Mouse (Mus musculus): ENCODE measurements around the gene Rln3.

DNA sequence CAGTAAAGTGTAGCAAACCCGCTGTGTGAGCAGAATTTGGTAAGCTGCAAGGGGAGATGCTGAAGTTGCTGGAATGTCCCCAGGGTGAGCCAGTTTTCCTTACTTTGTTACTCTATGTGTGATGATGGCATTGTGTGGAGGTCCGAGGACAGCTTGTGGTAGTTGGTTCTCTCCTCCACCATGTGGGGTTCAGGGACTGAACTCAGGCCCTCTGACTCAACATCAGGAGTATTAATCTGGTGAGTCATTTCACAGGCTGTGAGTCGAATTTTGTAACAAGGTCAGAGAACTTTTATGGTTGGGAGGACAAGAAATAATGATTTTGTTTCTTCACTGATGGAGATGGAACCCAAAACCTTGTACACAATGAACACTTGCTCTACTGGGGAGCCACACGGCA lies 12.0 kb downstream of the Rln3 start:
- no peak for TF ChIP-seq CTCF (IDR thresholded peaks at IDR 0.05; ENCODE audit: control insufficient read depth, insufficient read depth, insufficient replicate concordance, low read depth, low read length)
- TF ChIP-seq POLR2A (IDR thresholded peaks at IDR 0.05; ENCODE audit: control insufficient read depth, low read depth, low read length) = no peak

All from testis, adult 2 months (tissue).